Mouse (Mus musculus) natural killer cell, adult 2 months (primary cell): ENCODE measurements around the gene Atp6v0a4.

ENCODE experiments used
- DNase-seq, 2 experiments: peaks; one replicate each; pipeline ENCODE4 v3.0.0; 2022; ENCODE audit warnings: low spot score in 2 of 2

The Atp6v0a4 gene

GRCm38 (mm10) chr6:38124207-38124835, at the start of gene Atp6v0a4:
Atp6v0a4 (minus strand) TSS chr6:38124586.
- DNase-seq, result no peak

GRCm38 (mm10) chr6:38165385-38165784, 41.0 kb upstream of the Atp6v0a4 start:
- DNase-seq, result no peak

- no peak for DNase-seq
Measured at GRCm38 (mm10) chr6:38164705-38165104, 40.3 kb upstream of the Atp6v0a4 start.

- DNase-seq, result no peak
Measured at GRCm38 (mm10) chr6:38162825-38163504, 38.6 kb upstream of the Atp6v0a4 start.

- no peak for DNase-seq
Measured at GRCm38 (mm10) chr6:38160556-38160955, 36.2 kb upstream of the Atp6v0a4 start.

GRCm38 (mm10) chr6:38160102-38160501, 35.7 kb upstream of the Atp6v0a4 start:
- peak; percentile 35 to 59 for DNase-seq

- DNase-seq, result no peak
Measured at GRCm38 (mm10) chr6:38159576-38159975, 35.2 kb upstream of the Atp6v0a4 start.

- DNase-seq, result no peak
Measured at GRCm38 (mm10) chr6:38157925-38158324, 33.5 kb upstream of the Atp6v0a4 start.

- no peak for DNase-seq
Measured at GRCm38 (mm10) chr6:38156204-38156603, 31.8 kb upstream of the Atp6v0a4 start.

- DNase-seq, result no peak
Measured at GRCm38 (mm10) chr6:38152305-38152704, 27.9 kb upstream of the Atp6v0a4 start.

GRCm38 (mm10) chr6:38149483-38149882, 25.1 kb upstream of the Atp6v0a4 start:
- no peak for DNase-seq

GRCm38 (mm10) chr6:38148626-38149025, 24.2 kb upstream of the Atp6v0a4 start:
- DNase-seq, result no peak

- DNase-seq, result no peak
Measured at GRCm38 (mm10) chr6:38147301-38147700, 22.9 kb upstream of the Atp6v0a4 start.

GRCm38 (mm10) chr6:38145463-38146065, 21.2 kb upstream of the Atp6v0a4 start:
- DNase-seq, result no peak

GRCm38 (mm10) chr6:38144161-38144998, 20.0 kb upstream of the Atp6v0a4 start:
- no peak for DNase-seq

GRCm38 (mm10) chr6:38140402-38140801, 16.0 kb upstream of the Atp6v0a4 start:
- DNase-seq, result no peak

GRCm38 (mm10) chr6:38139086-38139485, 14.7 kb upstream of the Atp6v0a4 start:
- no peak for DNase-seq

- DNase-seq, result no peak
Measured at GRCm38 (mm10) chr6:38134806-38135559, 10.6 kb upstream of the Atp6v0a4 start.

GRCm38 (mm10) chr6:38131801-38132231, 7.4 kb upstream of the Atp6v0a4 start:
- no peak for DNase-seq

- no peak for DNase-seq
Measured at GRCm38 (mm10) chr6:38129883-38130282, 5.5 kb upstream of the Atp6v0a4 start.

- DNase-seq, result no peak
Measured at GRCm38 (mm10) chr6:38128115-38128514, 3.7 kb upstream of the Atp6v0a4 start.
